Mouse (Mus musculus) testis, adult 2 months (tissue): Measurements from ENCODE around the gene Zfp280b.

Source experiments
- CTCF ChIP-seq: fragments of 200-500 bp; IDR thresholded peaks from 2 replicates; pipeline ENCODE4 v1.5.1; 2012; ENCODE audit warnings: low read depth, mild to moderate bottlenecking, inconsistent platforms, low read length, moderate library complexity; ENCODE audit not compliant: control insufficient read depth, insufficient read depth, insufficient replicate concordance
- POLR2A ChIP-seq: fragments of 200-500 bp; IDR thresholded peaks from 2 replicates; pipeline ENCODE4 v1.6.1; 2012; ENCODE audit warnings: low read depth, mild to moderate bottlenecking, inconsistent platforms, low read length, moderate library complexity; ENCODE audit not compliant: control insufficient read depth

- TF ChIP-seq CTCF (no peak), POLR2A (no peak)
Measured at GRCm38 (mm10) chr10:76051860-76052259, 19.4 kb downstream of the Zfp280b start.
